Mouse (Mus musculus) MEL (cell line): ENCODE measurements around the gene Ggt5.

ENCODE experiments used
- CTCF ChIP-seq, 3 experiments: IDR thresholded peaks in 2 of 3; conservative IDR thresholded peaks in 1 of 3; 2 replicates each; pipeline ENCODE4 v1.5.1; 2011 to 2012; ENCODE audit warnings: low read length in 3 of 3, low read depth in 2 of 3, mild to moderate bottlenecking in 2 of 3, improper control_type of control experiment in 1 of 3, inconsistent platforms in 1 of 3, mixed read lengths in 1 of 3, moderate library complexity in 1 of 3; ENCODE audit not compliant: control insufficient read depth in 1 of 3, insufficient read depth in 1 of 3, poor library complexity in 1 of 3, severe bottlenecking in 1 of 3
- JUND ChIP-seq: IDR thresholded peaks from 2 replicates; pipeline ENCODE4 v1.6.1; 2011; ENCODE audit warnings: low read depth, mild to moderate bottlenecking, improper control_type of control experiment, low read length
- KAT2A ChIP-seq: conservative IDR thresholded peaks from 2 replicates; pipeline ENCODE4 v1.6.1; 2012; ENCODE audit warnings: low read depth, low read length, improper control_type of control experiment, inconsistent platforms
- TCF12 ChIP-seq: IDR thresholded peaks from 2 replicates; pipeline ENCODE4 v1.6.1; 2014; ENCODE audit warnings: low read depth, mild to moderate bottlenecking, inconsistent platforms, low read length, improper control_type of control experiment, moderate library complexity
- USF2 ChIP-seq, 2 experiments: IDR thresholded peaks; 2 replicates each; pipeline ENCODE4 v1.6.1; 2011 to 2012; ENCODE audit warnings: improper control_type of control experiment in 2 of 2, low read length in 2 of 2, borderline replicate concordance in 1 of 2, inconsistent platforms in 1 of 2, low read depth in 1 of 2, mild to moderate bottlenecking in 1 of 2; ENCODE audit not compliant: insufficient read depth in 1 of 2
- ZC3H11A ChIP-seq: IDR thresholded peaks from 2 replicates; pipeline ENCODE4 v1.6.1; 2012; ENCODE audit warnings: low read depth, mild to moderate bottlenecking, inconsistent platforms, low read length, improper control_type of control experiment

GRCm38 (mm10) chr10:75568851-75569250, 20.3 kb upstream of the Ggt5 start:
- TF ChIP-seq CTCF (IDR thresholded peaks at IDR 0.05 in 2 of 3, conservative IDR thresholded peaks at IDR 0.05 in 1 of 3; ENCODE audit: control insufficient read depth in 1 of 3, insufficient read depth in 1 of 3, low read depth in 2 of 3, low read length in 3 of 3, poor library complexity in 1 of 3, severe bottlenecking in 1 of 3) (no peak), USF2 (IDR thresholded peaks at IDR 0.05; ENCODE audit: borderline replicate concordance in 1 of 2, insufficient read depth in 1 of 2, low read depth in 1 of 2, low read length in 2 of 2) (no peak), TCF12 (no peak), JUND (no peak), ZC3H11A (no peak), KAT2A (no peak)
